Mouse (Mus musculus): Measurements from ENCODE around the gene Nrip1.

Nrip1 gene

GRCm38 (mm10) chr16:76372045-76372940 is 1.3 kb downstream of the Nrip1 start:
- peak; percentile 76 for DNase-seq (ENCODE audit: low read depth, low spot score)

GRCm38 (mm10) chr16:76371614-76371917 is 2.1 kb downstream of the Nrip1 start:
- no peak for DNase-seq (ENCODE audit: low read depth, low spot score)

GRCm38 (mm10) chr16:76370716-76371613 is 2.7 kb downstream of the Nrip1 start:
- no peak for DNase-seq (ENCODE audit: low read depth, low spot score)

- DNase-seq (ENCODE audit: low read depth, low spot score), result peak; percentile 54
Measured at GRCm38 (mm10) chr16:76370041-76370715, 3.4 kb downstream of the Nrip1 start.

GRCm38 (mm10) chr16:76369236-76369635 is 4.4 kb downstream of the Nrip1 start:
- no peak for DNase-seq (ENCODE audit: low read depth, low spot score)

GRCm38 (mm10) chr16:76367261-76367908 is 6.2 kb downstream of the Nrip1 start:
- no peak for DNase-seq (ENCODE audit: low read depth, low spot score)

- DNase-seq (ENCODE audit: low read depth, low spot score), result no peak
Measured at GRCm38 (mm10) chr16:76365790-76366406, 7.7 kb downstream of the Nrip1 start.

GRCm38 (mm10) chr16:76365237-76365636 is 8.4 kb downstream of the Nrip1 start:
- no peak for DNase-seq (ENCODE audit: low read depth, low spot score)

GRCm38 (mm10) chr16:76363641-76364040 is 10.0 kb downstream of the Nrip1 start:
- no peak for DNase-seq (ENCODE audit: low read depth, low spot score)

GRCm38 (mm10) chr16:76362982-76363381 is 10.6 kb downstream of the Nrip1 start:
- DNase-seq (ENCODE audit: low read depth, low spot score), result no peak

GRCm38 (mm10) chr16:76360441-76360840 is 13.2 kb downstream of the Nrip1 start:
- no peak for DNase-seq (ENCODE audit: low read depth, low spot score)

- no peak for DNase-seq (ENCODE audit: low read depth, low spot score)
Measured at GRCm38 (mm10) chr16:76358757-76359156, 14.9 kb downstream of the Nrip1 start.

GRCm38 (mm10) chr16:76358128-76358748 is 15.4 kb downstream of the Nrip1 start:
- DNase-seq (ENCODE audit: low read depth, low spot score), result no peak

GRCm38 (mm10) chr16:76357155-76357554 is 16.5 kb downstream of the Nrip1 start:
- DNase-seq (ENCODE audit: low read depth, low spot score), result no peak

- no peak for DNase-seq (ENCODE audit: low read depth, low spot score)
Measured at GRCm38 (mm10) chr16:76355947-76356550, 17.6 kb downstream of the Nrip1 start.

GRCm38 (mm10) chr16:76355267-76355666 is 18.4 kb downstream of the Nrip1 start:
- DNase-seq (ENCODE audit: low read depth, low spot score), result no peak

- no peak for DNase-seq (ENCODE audit: low read depth, low spot score)
Measured at GRCm38 (mm10) chr16:76354841-76355240, 18.8 kb downstream of the Nrip1 start.

- no peak for DNase-seq (ENCODE audit: low read depth, low spot score)
Measured at GRCm38 (mm10) chr16:76354289-76354688, 19.3 kb downstream of the Nrip1 start.

- no peak for DNase-seq (ENCODE audit: low read depth, low spot score)
Measured at GRCm38 (mm10) chr16:76350922-76351321, 22.7 kb downstream of the Nrip1 start.

GRCm38 (mm10) chr16:76349053-76349452 is 24.6 kb downstream of the Nrip1 start:
- DNase-seq (ENCODE audit: low read depth, low spot score), result no peak

Measured in mesoderm, embryonic 11.5 days (tissue).